Mouse (Mus musculus) midbrain, embryonic 12.5 days (tissue): Measurements from ENCODE around the gene Cdk20. TPM values are rescaled to one million over a fixed set of nuclear protein-coding genes. Genes with fewer than 3 reads are reported as not detected.
"Not testable (repeated sequence)": the region's sequence is repeated elsewhere in the genome, so short reads cannot be mapped to it uniquely, and the experiment has no call there.

Experiments
- ATAC-seq: fragments of 200-750 bp; cut with Nextera tagmentation; 2 replicates; pipeline ENCODE4 v1.8.0; 2017; ENCODE audit warnings: low read depth, moderate TSS enrichment, moderate library complexity; ENCODE audit not compliant: low FRiP score
- H3K27ac ChIP-seq: fragments of 300-500 bp; sonication (generic); replicated peaks from 2 replicates; pipeline ENCODE4 v1.5.1; 2016; ENCODE audit warnings: mild to moderate bottlenecking
- H3K27me3 ChIP-seq: fragments of 300-500 bp; sonication (generic); 2 replicates; pipeline ENCODE4 v1.6.1; 2016; ENCODE audit warnings: mild to moderate bottlenecking
- H3K36me3 ChIP-seq: fragments of 300-500 bp; sonication (generic); 2 replicates; pipeline ENCODE4 v1.6.1; 2016
- H3K4me1 ChIP-seq: fragments of 300-500 bp; sonication (generic); 2 replicates; pipeline ENCODE4 v1.6.1; 2016
- H3K4me2 ChIP-seq: fragments of 300-500 bp; sonication (generic); replicated peaks from 2 replicates; pipeline ENCODE4 v1.6.1; 2016; ENCODE audit warnings: mild to moderate bottlenecking, moderate library complexity
- H3K4me3 ChIP-seq: fragments of 300-500 bp; sonication (generic); 2 replicates; pipeline ENCODE4 v1.5.1; 2016; ENCODE audit warnings: mild to moderate bottlenecking
- H3K9ac ChIP-seq: fragments of 300-500 bp; sonication (generic); replicated peaks from 2 replicates; pipeline ENCODE4 v1.6.1; 2016; ENCODE audit warnings: mild to moderate bottlenecking, moderate library complexity
- H3K9me3 ChIP-seq: fragments of 300-500 bp; sonication (generic); 2 replicates; pipeline ENCODE4 v1.6.1; 2016; ENCODE audit warnings: mild to moderate bottlenecking
- WGBS: fragments of 180-500 bp; shearing (Covaris S2); methylation state at CpG from one replicate; pipeline ENCODE4 v1.1.7; 2016; 5-methylcytosine and 5-hydroxymethylcytosine counted together
- polyA plus RNA-seq: library from polyadenylated mRNA; unstranded; fragments of >200 nt; fragmentation: Nextera tagmentation; extraction: Ambion mirVana; gene quantifications from 2 replicates; pipeline ENCODE4 v1.2.1, GENCODE M21; 2016

Cdk20 gene
- polyA plus RNA-seq, 1 experiment from 2014 or later = 12.6 TPM

DNA sequence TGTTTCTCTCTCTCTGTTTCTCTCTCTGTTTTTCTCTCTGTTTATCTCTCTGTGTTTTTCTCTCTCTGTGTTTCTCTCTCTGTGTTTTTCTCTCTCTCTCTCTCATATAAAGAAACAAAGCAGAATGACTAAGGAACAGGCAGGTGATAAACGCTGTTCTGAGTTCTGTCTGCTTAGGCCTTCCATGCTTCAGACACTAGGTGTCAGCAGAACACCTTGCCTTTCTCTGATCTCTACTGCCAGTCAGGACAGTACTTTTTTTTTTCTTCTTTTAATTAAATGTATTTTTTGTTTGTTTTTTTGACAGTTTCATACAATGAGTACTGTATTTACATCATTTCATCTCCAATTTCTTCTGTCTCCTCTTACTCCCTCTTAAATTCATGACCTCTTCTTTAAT is 2.8 kb upstream of the Cdk20 start:
- Histone ChIP-seq H3K4me2 (no peak overlapping the region), H3K27me3 (no peaks in the 10 kb centered on the region), H3K4me3 (no peak overlapping the region), H3K27ac (no peak overlapping the region), H3K4me1 (peaks cover 12% of the 10 kb centered on the region), H3K9ac (no peak overlapping the region), H3K36me3 (no peaks in the 10 kb centered on the region), H3K9me3 (no peaks in the 10 kb centered on the region)
- WGBS = 21% methylated on average over 1 of the region's 1 CpGs
- ATAC-seq = no peak

DNA sequence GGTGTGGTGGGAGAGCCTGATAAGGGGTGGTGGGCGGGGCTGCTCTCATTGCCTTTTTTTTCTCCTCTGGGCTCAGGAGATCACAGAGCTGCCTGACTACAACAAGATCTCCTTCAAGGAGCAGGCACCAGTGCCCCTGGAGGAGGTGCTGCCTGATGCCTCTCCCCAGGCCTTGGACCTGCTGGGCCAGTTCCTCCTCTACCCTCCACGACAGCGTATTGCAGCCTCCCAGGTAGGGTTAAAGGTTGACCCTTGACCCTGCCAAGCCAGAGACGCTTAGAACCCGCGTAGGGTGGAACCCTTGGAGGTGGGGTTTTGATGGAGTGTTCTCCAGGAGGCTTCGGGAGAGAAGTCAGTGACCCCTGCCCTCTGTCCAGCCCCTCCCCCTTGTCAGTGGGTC is 5.7 kb downstream of the Cdk20 start:
- Histone ChIP-seq H3K4me2 (no peak overlapping the region), H3K4me1 (peaks cover 7% of the 10 kb centered on the region), H3K27ac (no peak overlapping the region), H3K4me3 (no peak overlapping the region), H3K36me3 (0 out of 2 replicates have a peak, but pooled peaks cover 7% of the 10 kb centered on the region), H3K9me3 (no peaks in the 10 kb centered on the region), H3K9ac (no peak overlapping the region), H3K27me3 (no peaks in the 10 kb centered on the region)
- WGBS = 70% methylated on average over 7 of the region's 7 CpGs
- ATAC-seq = no peak

DNA sequence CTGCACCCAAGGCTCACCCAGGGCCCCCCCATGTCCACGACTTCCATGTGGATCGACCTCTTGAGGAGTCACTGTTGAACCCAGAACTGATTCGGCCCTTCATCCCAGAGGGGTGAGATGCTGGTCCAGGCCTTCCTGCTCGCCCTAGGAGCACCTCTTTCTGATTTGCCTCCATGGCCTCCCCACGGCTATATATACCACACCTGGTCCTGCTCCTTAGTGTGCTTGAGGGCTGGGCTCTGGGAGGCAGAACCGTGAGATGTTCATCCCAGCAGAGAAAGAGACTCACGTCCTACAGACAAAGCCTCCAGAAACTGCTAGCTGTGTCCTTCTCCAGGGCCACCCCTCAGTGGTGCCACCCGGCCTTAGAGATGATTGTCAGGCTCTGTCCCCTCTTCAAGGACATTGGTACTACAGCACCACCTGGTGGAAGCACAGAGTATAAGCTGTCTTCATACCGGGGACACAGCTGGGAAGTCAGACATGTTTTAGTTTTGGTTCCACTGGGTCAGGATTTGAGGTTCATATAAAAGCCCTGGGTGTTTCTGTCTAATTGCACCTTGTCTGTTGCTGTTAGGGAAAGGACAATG is 6.8 kb downstream of the Cdk20 start:
- ATAC-seq = peak; percentile 57
- no peak overlapping the region for H3K27ac ChIP-seq
- no peaks in the 10 kb centered on the region for H3K27me3 ChIP-seq
- no peak overlapping the region for H3K4me3 ChIP-seq
- H3K4me1 ChIP-seq = no peaks in the 10 kb centered on the region
- 53% methylated on average over 9 of the region's 9 CpGs for WGBS
- H3K36me3 ChIP-seq = 0 out of 2 replicates have a peak, but pooled peaks cover 7% of the 10 kb centered on the region
- H3K4me2 ChIP-seq = no peak overlapping the region
- H3K9me3 ChIP-seq = no peaks in the 10 kb centered on the region
- H3K9ac ChIP-seq = no peak overlapping the region

- Histone ChIP-seq H3K4me1 (no peaks in the 10 kb centered on the region), H3K27me3 (no peaks in the 10 kb centered on the region), H3K9ac (no peak overlapping the region), H3K4me2 (no peak overlapping the region), H3K9me3 (no peaks in the 10 kb centered on the region), H3K36me3 (0 out of 2 replicates have a peak, but pooled peaks cover 7% of the 10 kb centered on the region), H3K4me3 (no peak overlapping the region), H3K27ac (no peak overlapping the region)
- ATAC-seq = peak; percentile 14; the same call in 1 of the 2 replicates
- 87% methylated on average over 5 of the region's 5 CpGs for WGBS
Measured at GRCm38 (mm10) chr13:64439471-64439870, 7.4 kb downstream of the Cdk20 start.

- Histone ChIP-seq H3K27me3 (no peaks in the 10 kb centered on the region), H3K9me3 (no peaks in the 10 kb centered on the region), H3K4me3 (no peak overlapping the region), H3K9ac (no peak overlapping the region), H3K36me3 (0 out of 2 replicates have a peak, but pooled peaks cover 7% of the 10 kb centered on the region), H3K4me2 (no peak overlapping the region), H3K4me1 (no peaks in the 10 kb centered on the region), H3K27ac (no peak overlapping the region)
- no peak for ATAC-seq
- WGBS = 86% methylated on average over 4 of the region's 4 CpGs
Measured at GRCm38 (mm10) chr13:64440592-64440991, 8.5 kb downstream of the Cdk20 start.

- Histone ChIP-seq H3K27me3 (no peaks in the 10 kb centered on the region), H3K4me2 (no peak overlapping the region), H3K9me3 (no peaks in the 10 kb centered on the region), H3K36me3 (no peaks in the 10 kb centered on the region), H3K4me3 (no peak overlapping the region), H3K9ac (no peak overlapping the region), H3K27ac (no peak overlapping the region), H3K4me1 (no peaks in the 10 kb centered on the region)
- peak; percentile 23; the same call in 1 of the 2 replicates for ATAC-seq
- 66% methylated on average over 4 of the region's 4 CpGs for WGBS
Measured at GRCm38 (mm10) chr13:64443263-64443894, 11.3 kb downstream of the Cdk20 start.

- Histone ChIP-seq H3K4me2 (no peak overlapping the region), H3K27ac (no peak overlapping the region), H3K27me3 (no peaks in the 10 kb centered on the region), H3K36me3 (no peaks in the 10 kb centered on the region), H3K9ac (no peak overlapping the region), H3K9me3 (no peaks in the 10 kb centered on the region), H3K4me1 (no peaks in the 10 kb centered on the region), H3K4me3 (no peak overlapping the region)
- ATAC-seq = no peak
- WGBS = 71% methylated on average over 9 of the region's 9 CpGs
Measured at GRCm38 (mm10) chr13:64445254-64445920, 13.3 kb downstream of the Cdk20 start.

DNA sequence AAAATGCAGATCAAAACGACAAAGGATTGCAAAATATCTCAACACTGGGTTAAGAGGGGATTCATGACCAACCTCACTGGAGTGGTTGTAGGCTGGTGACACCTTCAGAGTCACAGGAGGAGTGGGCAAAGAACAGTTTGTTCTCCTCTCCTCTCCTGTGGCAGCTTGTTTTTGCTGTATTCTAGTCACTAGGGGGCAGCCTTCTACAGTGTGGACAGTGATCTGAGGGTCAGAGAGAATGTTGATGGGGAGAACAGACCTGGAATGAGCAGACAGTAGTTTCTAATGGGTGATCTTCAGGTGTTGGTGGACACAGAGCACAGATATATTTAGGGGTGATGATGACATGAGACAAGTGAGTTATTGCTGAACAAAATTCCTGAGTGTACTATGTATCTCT is 15.8 kb downstream of the Cdk20 start:
- peak; percentile 54; the same call in 1 of the 2 replicates for ATAC-seq
- no peaks in the 10 kb centered on the region for H3K36me3 ChIP-seq
- 0% methylated on average over 1 of the region's 1 CpGs for WGBS

GRCm38 (mm10) chr13:64448729-64449128 is 16.6 kb downstream of the Cdk20 start:
- 87% methylated on average over 5 of the region's 5 CpGs for WGBS
- H3K9ac ChIP-seq = no peak overlapping the region
- no peak overlapping the region for H3K27ac ChIP-seq
- H3K4me1 ChIP-seq = no peaks in the 10 kb centered on the region
- H3K27me3 ChIP-seq = no peaks in the 10 kb centered on the region
- H3K9me3 ChIP-seq = no peaks in the 10 kb centered on the region
- H3K4me2 ChIP-seq = no peak overlapping the region
- ATAC-seq = no peak
- H3K36me3 ChIP-seq = no peaks in the 10 kb centered on the region
- no peak overlapping the region for H3K4me3 ChIP-seq

More for the DNA sequence above, 15.8 kb downstream of the Cdk20 start:
- Histone ChIP-seq H3K9ac (no peak overlapping the region), H3K9me3 (no peaks in the 10 kb centered on the region), H3K27ac (no peak overlapping the region), H3K27me3 (no peaks in the 10 kb centered on the region), H3K4me1 (no peaks in the 10 kb centered on the region), H3K4me2 (no peak overlapping the region), H3K4me3 (no peak overlapping the region)

DNA sequence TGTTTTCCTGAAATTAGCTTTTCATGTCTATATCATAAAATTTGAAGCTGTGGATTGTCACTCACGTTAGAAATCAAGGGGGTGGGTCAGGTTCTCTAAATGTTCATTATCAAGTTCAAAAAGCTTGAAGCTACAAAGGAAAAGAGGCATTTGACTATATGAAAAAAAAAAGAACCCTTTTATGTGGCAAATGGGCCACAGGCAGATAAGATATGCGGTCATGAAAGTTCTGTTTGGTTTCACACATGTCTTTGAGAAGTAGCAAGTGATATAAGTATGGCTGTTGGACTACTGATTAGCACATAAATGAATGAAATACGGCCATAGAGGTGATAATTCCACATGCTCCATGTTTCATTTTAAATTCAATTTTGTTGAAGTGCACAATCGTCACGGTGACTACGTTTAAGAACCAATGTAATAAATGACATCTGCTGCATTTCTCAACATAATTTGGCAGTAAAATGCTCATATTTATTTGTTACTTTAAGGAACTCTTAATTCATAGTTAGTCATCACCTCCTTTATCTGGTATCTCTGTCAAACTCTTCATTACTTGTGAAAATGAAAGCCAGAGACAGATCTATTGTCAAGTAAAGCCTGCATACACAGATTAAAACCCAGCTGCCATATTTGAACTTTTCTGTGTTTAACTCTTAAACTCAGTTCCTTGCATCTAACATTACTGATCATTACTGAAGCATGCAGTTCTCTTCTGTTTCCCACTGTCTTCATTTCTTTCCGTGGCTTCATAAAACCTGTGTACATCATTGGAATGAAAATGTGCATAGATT is 18.1 kb downstream of the Cdk20 start:
- Histone ChIP-seq H3K9me3 (no peaks in the 10 kb centered on the region), H3K27me3 (no peaks in the 10 kb centered on the region), H3K4me3 (no peak overlapping the region), H3K4me1 (no peaks in the 10 kb centered on the region), H3K9ac (no peak overlapping the region), H3K27ac (no peak overlapping the region), H3K4me2 (no peak overlapping the region), H3K36me3 (no peaks in the 10 kb centered on the region)
- 81% methylated on average over 7 of the region's 7 CpGs for WGBS
- no peak for ATAC-seq

- H3K4me3 ChIP-seq, H3K9ac ChIP-seq, H3K36me3 ChIP-seq, H3K27ac ChIP-seq, ATAC-seq, H3K9me3 ChIP-seq, H3K4me1 ChIP-seq, H3K4me2 ChIP-seq, H3K27me3 ChIP-seq: not testable (repeated sequence)
- 93% methylated on average over 19 of the region's 19 CpGs for WGBS
Measured at GRCm38 (mm10) chr13:64457225-64457978, 25.3 kb downstream of the Cdk20 start.
